Mouse (Mus musculus) hindbrain, embryonic 14.5 days (tissue): ENCODE data around the gene Bmp8b. TPM values are rescaled to one million over a fixed set of nuclear protein-coding genes. Genes with fewer than 3 reads are reported as not detected.

Experiments used
- ATAC-seq: fragments of 200-750 bp; cut with Nextera tagmentation; 2 replicates; pipeline ENCODE4 v1.8.0; 2017; ENCODE audit warnings: moderate number of reproducible peaks, mild to moderate bottlenecking, moderate TSS enrichment, moderate library complexity; ENCODE audit not compliant: low FRiP score
- DNase-seq: peaks from one replicate; pipeline ENCODE4 v3.0.0-alpha.2; 2015; ENCODE audit warnings: low spot score
- H3K27ac ChIP-seq: fragments of 300-500 bp; sonication (generic); 2 replicates; pipeline ENCODE4 v1.5.1; 2014; ENCODE audit warnings: mild to moderate bottlenecking, moderate library complexity
- H3K27me3 ChIP-seq: fragments of 300-500 bp; sonication (generic); 2 replicates; pipeline ENCODE4 v1.6.1; 2014; ENCODE audit warnings: mild to moderate bottlenecking, low read length, mixed read lengths; ENCODE audit not compliant: control insufficient read depth, insufficient read depth
- H3K36me3 ChIP-seq: fragments of 300-500 bp; sonication (generic); replicated peaks from 2 replicates; pipeline ENCODE4 v1.6.1; 2014; ENCODE audit not compliant: control insufficient read depth, insufficient read depth
- H3K4me1 ChIP-seq: fragments of 300-500 bp; sonication (generic); replicated peaks from 2 replicates; pipeline ENCODE4 v1.6.1; 2014; ENCODE audit warnings: antibody characterized with exemption, low read length, mixed read lengths; ENCODE audit not compliant: control insufficient read depth, insufficient read depth
- H3K4me2 ChIP-seq: fragments of 300-500 bp; sonication (generic); replicated peaks from 2 replicates; pipeline ENCODE4 v1.6.1; 2014; ENCODE audit warnings: mild to moderate bottlenecking, moderate library complexity
- H3K4me3 ChIP-seq: fragments of 300-500 bp; sonication (generic); replicated peaks from 2 replicates; pipeline ENCODE4 v1.5.1; 2014; ENCODE audit warnings: mild to moderate bottlenecking, low read length
- H3K9ac ChIP-seq: fragments of 300-500 bp; sonication (generic); 2 replicates; pipeline ENCODE4 v1.6.1; 2014
- H3K9me3 ChIP-seq: fragments of 300-500 bp; sonication (generic); 2 replicates; pipeline ENCODE4 v1.6.1; 2016; ENCODE audit warnings: low read length; ENCODE audit not compliant: control insufficient read depth
- WGBS: fragments of 180-500 bp; shearing (Covaris S2); extraction: QIAGEN DNeasy Blood & Tissue Kit; methylation state at CpG from one replicate; pipeline ENCODE4 v1.1.7; 2014; 5-methylcytosine and 5-hydroxymethylcytosine counted together
- polyA plus RNA-seq: library from polyadenylated mRNA; unstranded; fragments of >200 nt; fragmentation: Nextera tagmentation; extraction: Ambion mirVana; gene quantifications from 2 replicates; pipeline ENCODE4 v1.2.1, GENCODE M21; 2014

The Bmp8b gene
- 0.42 and 0.59 TPM in 2 replicates for polyA plus RNA-seq

DNA sequence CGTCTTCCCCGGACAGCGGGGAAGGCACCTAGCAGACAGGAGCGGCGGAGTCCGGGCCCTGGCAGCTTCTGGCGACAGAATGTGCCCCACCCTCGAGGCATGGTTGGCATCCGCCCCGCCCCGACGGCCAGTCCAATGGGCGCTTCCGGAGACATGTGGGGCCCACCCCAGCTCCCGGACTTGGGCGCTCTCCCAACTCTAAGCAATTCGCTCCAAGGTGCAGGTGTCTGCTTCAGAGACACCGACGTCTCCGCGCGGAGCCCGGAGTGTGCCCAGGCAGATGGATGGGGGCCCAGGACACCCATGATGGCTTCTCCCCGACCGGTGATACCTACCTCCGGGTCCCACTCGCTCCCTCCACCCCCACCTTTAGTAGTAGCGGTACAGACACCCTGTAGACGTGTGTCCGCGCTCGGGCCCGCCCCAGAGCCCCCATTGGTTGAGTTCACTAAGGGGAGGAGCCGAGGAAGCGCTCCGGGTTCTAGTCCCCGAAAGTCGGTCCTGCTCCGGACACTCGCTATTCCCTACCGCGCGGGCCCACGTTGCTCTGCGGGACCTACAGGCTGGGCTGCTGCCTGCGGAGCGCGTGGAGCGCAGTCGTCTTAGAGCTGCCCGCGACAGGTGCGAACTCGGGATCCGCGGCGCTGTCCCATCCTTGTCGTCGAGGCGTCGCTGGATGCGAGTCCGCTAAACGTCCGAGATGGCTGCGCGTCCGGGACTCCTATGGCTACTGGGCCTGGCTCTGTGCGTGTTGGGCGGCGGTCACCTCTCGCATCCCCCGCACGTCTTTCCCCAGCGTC lies at the start of gene Bmp8b:
Gene Bmp8b (plus strand): TSS at position 515 of the 800 bp plus-strand sequence.
- Histone ChIP-seq H3K4me3 (peak within 1 kb of the TSS; percentile 29), H3K9me3 (no peaks in the 10 kb centered on the region), H3K4me1 (peaks cover 7% of the 10 kb centered on the region; the same call in 1 of the 2 replicates), H3K27ac (no peak within 1 kb of the TSS), H3K4me2 (peak within 1 kb of the TSS; percentile 51), H3K9ac (no peak within 1 kb of the TSS), H3K27me3 (peaks cover 35% of the 10 kb centered on the region), H3K36me3 (no peaks in the 10 kb centered on the region)
- no peak for DNase-seq
- ATAC-seq = peak; percentile 51; the same call in 1 of the 2 replicates
- WGBS = 8% methylated on average over 75 of the region's 75 CpGs

DNA sequence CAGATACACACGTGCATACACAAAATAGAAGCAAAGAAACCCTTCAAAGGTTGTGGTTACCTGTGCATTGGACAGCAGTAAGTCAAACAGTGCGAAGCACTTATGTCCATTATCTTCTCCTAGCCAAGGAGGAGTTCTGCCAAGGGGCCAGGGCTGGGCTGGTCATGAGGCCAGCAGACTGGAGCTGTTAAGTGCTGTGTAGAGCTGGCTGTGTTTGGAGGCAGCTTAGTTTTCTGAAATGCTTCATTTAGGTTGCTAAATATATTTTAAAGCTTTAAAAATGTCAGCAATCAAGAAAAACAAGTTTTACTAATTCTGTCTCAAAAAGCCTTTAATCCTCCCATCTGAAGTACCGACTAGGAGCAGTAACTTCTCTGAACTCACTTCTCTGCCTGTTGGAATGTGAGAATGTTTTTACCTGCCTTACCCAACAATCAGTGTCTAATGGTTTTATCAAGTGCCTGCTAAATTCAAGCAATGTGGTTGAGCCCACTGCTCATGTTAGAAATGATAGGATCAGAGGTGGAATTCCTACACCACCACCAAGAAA lies 48.3 kb upstream of the Bmp8b start:
- no peak overlapping the region for H3K4me2 ChIP-seq
- 97% methylated on average over 3 of the region's 3 CpGs for WGBS
- DNase-seq = no peak
- H3K4me1 ChIP-seq = no peaks in the 10 kb centered on the region
- no peaks in the 10 kb centered on the region for H3K9me3 ChIP-seq
- no peak overlapping the region for H3K9ac ChIP-seq
- H3K27me3 ChIP-seq = no peaks in the 10 kb centered on the region
- H3K4me3 ChIP-seq = no peak overlapping the region
- H3K36me3 ChIP-seq = peaks cover 60% of the 10 kb centered on the region
- no peak overlapping the region for H3K27ac ChIP-seq
- no peak for ATAC-seq

DNA sequence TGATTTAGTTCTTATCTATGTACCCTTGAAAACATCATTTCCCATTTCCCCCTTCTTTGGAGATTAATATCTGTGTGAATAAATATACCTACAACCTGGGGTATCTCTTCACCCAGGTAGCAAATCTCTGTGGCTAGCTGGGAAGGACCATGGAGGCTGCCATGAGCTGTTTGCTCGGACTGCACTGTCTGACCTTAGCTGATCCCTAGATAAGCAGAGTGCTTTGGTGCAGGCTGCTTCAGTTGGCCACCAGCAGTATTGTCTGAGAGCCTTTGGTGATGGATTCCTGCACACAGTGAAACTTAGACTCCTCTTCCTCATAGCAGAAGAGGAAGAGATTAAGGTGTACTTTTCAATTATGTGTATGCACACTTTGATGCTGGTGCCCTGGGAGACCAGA lies 47.0 kb upstream of the Bmp8b start:
- ATAC-seq (no peak), DNase-seq (no peak)
- no peak overlapping the region for H3K27ac ChIP-seq
- H3K4me2 ChIP-seq = no peak overlapping the region
- no peaks in the 10 kb centered on the region for H3K27me3 ChIP-seq
- H3K4me3 ChIP-seq = no peak overlapping the region
- H3K9ac ChIP-seq = no peak overlapping the region
- no peaks in the 10 kb centered on the region for H3K4me1 ChIP-seq
- 74% methylated on average over 1 of the region's 1 CpGs for WGBS
- no peaks in the 10 kb centered on the region for H3K9me3 ChIP-seq
- peaks cover 47% of the 10 kb centered on the region for H3K36me3 ChIP-seq

DNA sequence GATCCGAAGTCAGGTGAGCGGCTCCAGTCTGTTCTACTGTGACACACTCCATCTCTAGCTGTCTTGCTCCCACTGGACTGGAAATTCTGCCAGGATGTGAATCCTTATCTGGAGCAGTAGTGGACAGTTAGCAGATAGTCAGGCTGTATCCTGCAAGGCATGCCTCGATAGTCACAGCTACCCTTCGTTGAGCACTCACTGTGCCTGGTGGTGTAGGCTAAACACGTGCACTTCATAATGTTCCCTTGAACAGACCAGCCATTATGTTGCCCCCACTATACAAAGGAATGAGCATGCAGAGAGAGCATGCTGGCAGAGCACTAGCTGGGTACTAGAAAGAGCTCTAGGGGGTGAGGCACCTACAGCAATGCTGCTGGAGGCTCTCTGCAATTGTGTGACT lies 43.2 kb upstream of the Bmp8b start:
- Histone ChIP-seq H3K27me3 (no peaks in the 10 kb centered on the region), H3K9ac (no peak overlapping the region), H3K4me3 (no peak overlapping the region), H3K4me2 (no peak overlapping the region), H3K36me3 (peaks cover 10% of the 10 kb centered on the region; the same call in 1 of the 2 replicates), H3K27ac (no peak overlapping the region), H3K9me3 (no peaks in the 10 kb centered on the region), H3K4me1 (no peaks in the 10 kb centered on the region)
- ATAC-seq (no peak), DNase-seq (no peak)
- 69% methylated on average over 5 of the region's 5 CpGs for WGBS

DNA sequence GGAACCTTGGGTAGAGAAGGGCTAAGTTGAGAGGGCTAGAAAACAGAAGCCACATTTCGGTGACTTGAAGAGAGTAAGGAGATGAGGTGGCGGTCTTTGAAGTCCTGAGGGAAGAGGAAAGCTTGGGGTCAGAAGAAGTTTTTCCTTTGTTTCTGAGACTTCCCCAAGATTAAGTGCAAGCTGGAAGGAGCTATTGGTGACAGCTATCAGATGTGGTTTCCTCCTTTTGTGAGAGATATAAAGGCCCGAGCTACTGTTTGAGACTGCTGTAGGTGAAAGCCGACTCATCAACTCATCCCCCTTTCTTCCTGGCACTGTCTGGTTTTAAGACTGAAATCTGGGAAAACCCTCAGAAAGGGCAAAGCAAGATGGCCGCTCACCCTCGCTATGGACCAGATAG lies 36.3 kb upstream of the Bmp8b start:
- Histone ChIP-seq H3K27me3 (no peaks in the 10 kb centered on the region), H3K4me2 (no peak overlapping the region), H3K27ac (no peak overlapping the region), H3K4me3 (no peak overlapping the region), H3K9me3 (no peaks in the 10 kb centered on the region), H3K4me1 (0 out of 2 replicates have a peak, but pooled peaks cover 4% of the 10 kb centered on the region), H3K36me3 (no peaks in the 10 kb centered on the region), H3K9ac (no peak overlapping the region)
- no peak for ATAC-seq
- WGBS = 82% methylated on average over 6 of the region's 6 CpGs
- DNase-seq = no peak

DNA sequence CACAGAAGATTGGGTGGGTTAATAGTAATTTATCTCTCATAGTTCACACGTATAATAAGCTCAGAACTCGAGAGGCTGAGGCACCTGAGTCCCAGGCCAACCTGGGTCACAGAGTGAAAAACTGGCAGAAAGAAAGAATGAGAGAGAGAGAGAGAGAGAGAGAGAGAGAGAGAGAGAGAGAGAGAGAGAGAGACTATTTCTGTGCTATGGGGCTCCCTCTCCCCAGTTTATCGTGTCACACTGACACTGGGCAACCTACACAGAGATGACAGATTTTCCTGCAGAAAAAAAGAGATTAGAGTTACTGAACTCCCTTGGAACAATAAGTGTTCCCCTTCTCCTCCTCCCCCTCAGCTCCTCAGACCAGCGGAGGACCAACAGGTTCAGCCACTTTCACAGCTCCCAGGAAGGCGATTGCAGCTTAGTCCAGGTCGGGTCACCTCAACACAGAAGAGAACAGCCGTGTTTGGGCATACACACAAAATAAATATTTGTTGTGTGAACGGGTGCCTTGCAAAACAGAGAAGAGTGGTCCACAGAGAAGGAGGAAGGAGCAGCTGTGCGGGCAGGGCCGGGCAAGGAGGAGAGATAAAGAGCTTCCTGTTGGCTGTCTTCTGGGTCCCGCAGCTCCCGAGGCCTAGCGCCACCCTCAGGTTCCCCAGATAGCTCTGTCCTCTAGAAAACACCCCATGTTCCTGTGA lies 33.5 kb upstream of the Bmp8b start:
- peak overlapping the region; percentile 16; the same call in 1 of the 2 replicates for H3K9ac ChIP-seq
- H3K4me1 ChIP-seq = 0 out of 2 replicates have a peak, but pooled peaks cover 4% of the 10 kb centered on the region
- no peaks in the 10 kb centered on the region for H3K36me3 ChIP-seq
- peak; percentile 33 for DNase-seq
- peak; percentile 46; the same call in 1 of the 2 replicates for ATAC-seq
- 12% methylated on average over 13 of the region's 13 CpGs for WGBS
- H3K9me3 ChIP-seq = no peaks in the 10 kb centered on the region
- H3K4me2 ChIP-seq = peak overlapping the region; percentile 27
- H3K27ac ChIP-seq = no peak overlapping the region
- H3K27me3 ChIP-seq = no peaks in the 10 kb centered on the region
- H3K4me3 ChIP-seq = no peak overlapping the region

DNA sequence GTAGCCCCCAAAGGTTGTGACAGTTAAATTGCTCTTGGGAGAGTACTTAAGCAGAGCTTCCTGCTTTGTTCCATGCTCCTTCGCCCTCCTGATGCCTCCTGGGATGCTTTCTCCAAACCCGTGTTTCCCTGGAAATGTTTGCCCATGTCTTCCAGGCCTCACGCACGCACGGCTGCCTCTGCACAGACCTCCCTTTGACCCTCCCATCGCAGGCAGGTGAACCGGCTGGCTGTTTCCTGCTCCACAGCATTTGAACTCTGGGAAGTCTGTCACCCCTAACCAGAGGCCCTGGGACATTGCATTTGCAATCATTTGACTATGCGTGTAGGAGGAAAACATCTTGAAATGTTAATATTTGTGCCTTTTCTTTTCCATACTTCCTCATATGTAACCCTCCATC lies 28.0 kb upstream of the Bmp8b start:
- H3K27me3 ChIP-seq = no peaks in the 10 kb centered on the region
- ATAC-seq (no peak), DNase-seq (no peak)
- no peak overlapping the region for H3K4me3 ChIP-seq
- no peak overlapping the region for H3K27ac ChIP-seq
- H3K36me3 ChIP-seq = no peaks in the 10 kb centered on the region
- no peaks in the 10 kb centered on the region for H3K4me1 ChIP-seq
- no peaks in the 10 kb centered on the region for H3K9me3 ChIP-seq
- 50% methylated on average over 8 of the region's 8 CpGs for WGBS
- no peak overlapping the region for H3K4me2 ChIP-seq
- H3K9ac ChIP-seq = no peak overlapping the region

DNA sequence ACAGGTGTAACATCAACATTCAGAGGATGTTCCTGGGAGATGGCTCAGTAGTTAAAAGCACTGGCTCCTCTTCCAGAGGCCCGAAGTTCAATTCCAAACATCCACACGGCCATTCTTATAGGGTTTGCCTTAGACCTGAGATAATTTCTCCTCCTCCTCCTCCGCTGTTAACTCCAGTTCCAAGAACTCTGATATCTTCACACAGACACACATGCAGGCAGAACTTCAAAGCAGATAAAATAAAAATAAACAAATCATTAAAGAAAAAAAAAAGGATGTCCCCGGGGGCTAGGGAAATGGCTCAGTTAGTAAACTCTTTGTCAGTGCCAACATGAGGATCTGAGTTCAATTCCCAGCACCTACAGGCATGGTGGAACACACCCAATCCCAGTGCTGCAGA lies 26.7 kb upstream of the Bmp8b start:
- ATAC-seq (no peak), DNase-seq (no peak)
- Histone ChIP-seq H3K36me3 (no peaks in the 10 kb centered on the region), H3K9me3 (no peaks in the 10 kb centered on the region), H3K4me2 (no peak overlapping the region), H3K27me3 (no peaks in the 10 kb centered on the region), H3K27ac (no peak overlapping the region), H3K4me1 (no peaks in the 10 kb centered on the region), H3K9ac (no peak overlapping the region), H3K4me3 (no peak overlapping the region)
- 87% methylated on average over 4 of the region's 4 CpGs for WGBS

DNA sequence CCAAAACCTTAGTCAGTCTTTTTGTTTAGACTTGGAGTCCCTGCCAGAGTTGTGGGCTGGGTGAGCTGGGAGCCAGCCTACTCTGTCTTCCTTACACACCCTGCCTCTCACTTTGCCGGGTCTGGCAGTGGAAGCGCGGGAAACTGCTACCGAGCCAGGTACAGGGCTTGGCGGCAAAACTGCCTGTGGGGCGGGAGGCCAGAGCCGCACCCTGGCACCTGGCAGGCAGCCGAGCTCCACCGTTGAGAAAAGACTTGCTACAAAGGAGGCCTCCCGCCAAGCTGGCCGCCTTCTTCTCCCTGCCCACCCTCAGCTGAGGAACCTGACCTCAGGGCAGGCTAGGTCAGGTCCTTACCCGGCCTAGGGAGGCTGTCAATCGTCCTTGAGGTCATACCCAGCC lies 24.2 kb upstream of the Bmp8b start:
- Histone ChIP-seq H3K27ac (no peak overlapping the region), H3K4me1 (no peaks in the 10 kb centered on the region), H3K9ac (no peak overlapping the region), H3K4me3 (no peak overlapping the region), H3K36me3 (no peaks in the 10 kb centered on the region), H3K9me3 (no peaks in the 10 kb centered on the region), H3K4me2 (no peak overlapping the region), H3K27me3 (no peaks in the 10 kb centered on the region)
- 33% methylated on average over 13 of the region's 13 CpGs for WGBS
- DNase-seq (no peak), ATAC-seq (no peak)
